Mouse (Mus musculus) G1E (cell line): Measurements from ENCODE around the gene Hsp90ab1. TPM values are rescaled to one million over a fixed set of nuclear protein-coding genes. Genes with fewer than 3 reads are reported as not detected.
A peak's percentile ranks its signal among the peaks of the same experiment; 100 is the strongest.

Source experiments
- ATAC-seq: 2 replicates; pipeline ENCODE4 v1.8.0; 2016; ENCODE audit warnings: mild to moderate bottlenecking; ENCODE audit not compliant: insufficient number of reproducible peaks, poor library complexity, low FRiP score, severe bottlenecking; ENCODE audit errors: extremely low read depth
- DNase-seq: peaks from one replicate; pipeline ENCODE4 v3.0.0; 2012; ENCODE audit warnings: low spot score
- H3K27me3 ChIP-seq: 2 replicates; pipeline ENCODE4 v1.6.1; 2012; ENCODE audit warnings: mild to moderate bottlenecking, low read length, inconsistent platforms; ENCODE audit not compliant: insufficient read depth
- H3K36me3 ChIP-seq: replicated peaks from 2 replicates; pipeline ENCODE3; 2012; ENCODE audit warnings: mild to moderate bottlenecking, inconsistent platforms
- H3K4me1 ChIP-seq: 2 replicates; pipeline ENCODE4 v1.6.1; 2012; ENCODE audit warnings: low read depth, low read length, inconsistent platforms, mixed read lengths; ENCODE audit not compliant: insufficient read depth
- H3K4me3 ChIP-seq: 2 replicates; pipeline ENCODE4 v1.5.1; 2012; ENCODE audit warnings: low read depth, mild to moderate bottlenecking, inconsistent platforms, low read length, moderate library complexity, mixed read lengths
- H3K9me3 ChIP-seq: replicated peaks from 2 replicates; pipeline ENCODE4 v1.6.1; 2012; ENCODE audit warnings: inconsistent platforms
- CTCF ChIP-seq: IDR thresholded peaks from 2 replicates; pipeline ENCODE4 v1.5.1; 2012; ENCODE audit warnings: low read depth, low read length, inconsistent platforms, mixed read lengths
- GATA1 ChIP-seq: IDR thresholded peaks from 2 replicates; pipeline ENCODE4 v1.6.1; 2012; ENCODE audit warnings: borderline replicate concordance, low read length, inconsistent platforms, mixed read lengths
- GATA2 ChIP-seq: IDR thresholded peaks from 2 replicates; pipeline ENCODE4 v1.6.1; 2012; ENCODE audit warnings: low read depth, low read length, inconsistent platforms, borderline replicate concordance
- POLR2AphosphoS5 ChIP-seq: IDR thresholded peaks from 2 replicates; pipeline ENCODE4 v1.6.1; 2012; ENCODE audit warnings: low read depth, low read length, inconsistent platforms; ENCODE audit not compliant: insufficient replicate concordance
- TAL1 ChIP-seq: conservative IDR thresholded peaks from 2 replicates; pipeline ENCODE4 v1.6.1; 2012; ENCODE audit warnings: low read depth, low read length, inconsistent platforms, mixed read lengths
- polyA plus RNA-seq: library from polyadenylated mRNA; stranded (reverse); fragments of >175 nt; gene quantifications from 2 replicates; pipeline ENCODE4 v1.2.3, GENCODE M21; 2012
- total RNA-seq, 2 experiments: library from RNA; stranded (forward) in 1 of 2; stranded (reverse) in 1 of 2; fragments of 200-1000 nt in 1 of 2; fragments of >200 nt in 1 of 2; fragmentation: Nextera tagmentation in 1 of 2; gene quantifications; 2 replicates each; pipeline ENCODE4 v1.2.3; 2014 to 2017

Hsp90ab1 gene
- total and polyA plus RNA-seq, 3 experiments: 1,104 to 1,547 (median 1,427) TPM

GRCm38 (mm10) chr17:45606992-45607879, 34.2 kb upstream of the Hsp90ab1 start:
- Histone ChIP-seq H3K36me3 (no peaks in the 10 kb centered on the region), H3K4me3 (no peak overlapping the region), H3K9me3 (no peaks in the 10 kb centered on the region; the same call in 1 of the 2 replicates), H3K27me3 (peaks cover 6% of the 10 kb centered on the region; the same call in 1 of the 2 replicates), H3K4me1 (peaks cover 16% of the 10 kb centered on the region)
- DNase-seq (no peak), ATAC-seq (no peak)
- no peak for TF ChIP-seq CTCF
- no peak for TF ChIP-seq GATA2
- TF ChIP-seq TAL1: no peak
- no peak for TF ChIP-seq GATA1
- no peak for TF ChIP-seq POLR2AphosphoS5

DNA sequence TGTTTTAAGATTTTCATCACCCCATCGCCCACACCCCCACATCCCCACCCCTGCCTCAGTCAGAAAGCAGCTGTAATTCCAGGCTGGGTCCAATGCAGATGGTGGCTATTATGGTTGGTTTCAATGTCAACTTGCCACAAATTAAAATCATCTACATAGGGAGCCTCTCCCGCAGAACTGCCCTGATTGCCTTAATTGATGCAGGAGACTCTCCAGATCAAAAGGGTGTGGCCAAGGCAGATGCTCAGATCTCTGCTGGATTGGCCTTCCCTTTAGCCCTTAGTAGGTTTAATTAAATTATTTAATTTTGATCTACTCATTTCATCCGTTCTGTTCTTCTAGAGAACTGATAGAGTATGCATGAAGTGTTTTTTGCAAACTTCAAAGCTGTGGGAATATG, 29.9 kb upstream of the Hsp90ab1 start:
- DNase-seq (no peak), ATAC-seq (no peak)
- Histone ChIP-seq H3K4me3 (no peak overlapping the region), H3K4me1 (peaks cover 45% of the 10 kb centered on the region), H3K27me3 (peaks cover 17% of the 10 kb centered on the region), H3K9me3 (no peaks in the 10 kb centered on the region; the same call in 1 of the 2 replicates), H3K36me3 (no peaks in the 10 kb centered on the region)
- TF ChIP-seq GATA1 (no peak), CTCF (no peak), GATA2 (no peak), POLR2AphosphoS5 (no peak), TAL1 (no peak)

DNA sequence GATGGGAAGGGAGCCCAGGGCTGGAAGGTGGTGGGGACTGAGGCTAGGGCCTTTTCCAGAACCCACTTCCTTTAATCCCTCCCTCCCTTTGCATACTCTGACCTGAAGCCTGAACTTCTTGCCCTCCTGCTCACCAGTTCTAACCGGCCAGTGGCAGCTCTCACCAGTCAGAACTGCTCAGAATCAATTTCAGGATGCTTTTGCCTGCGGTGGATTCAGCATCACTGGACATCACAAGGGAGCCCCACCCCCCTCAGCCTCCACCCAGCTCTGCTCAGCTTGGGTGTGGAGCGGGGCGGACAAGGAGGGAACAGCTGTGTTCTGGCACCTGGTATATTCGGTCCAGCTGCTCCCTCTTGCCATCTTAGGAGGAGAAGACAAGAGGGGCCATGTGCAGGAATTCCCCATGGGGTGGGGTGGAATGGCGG, 28.8 kb upstream of the Hsp90ab1 start, which contains the start of gene Mymx:
Mymx (minus strand) TSS at position 226 of the 428 bp plus-strand sequence.
- no peak for TF ChIP-seq POLR2AphosphoS5
- no peak for TF ChIP-seq CTCF
- TF ChIP-seq TAL1: no peak
- TF ChIP-seq GATA2: no peak
- no peak for TF ChIP-seq GATA1
- Histone ChIP-seq H3K9me3 (no peaks in the 10 kb centered on the region), H3K4me3 (peak within 1 kb of the TSS; percentile 45; the same call in 1 of the 2 replicates), H3K36me3 (no peaks in the 10 kb centered on the region), H3K4me1 (peaks cover 53% of the 10 kb centered on the region), H3K27me3 (peaks cover 17% of the 10 kb centered on the region)
- ATAC-seq (no peak), DNase-seq (no peak)

GRCm38 (mm10) chr17:45601325-45601724, 28.3 kb upstream of the Hsp90ab1 start:
- ATAC-seq (no peak), DNase-seq (no peak)
- Histone ChIP-seq H3K4me3 (peak overlapping the region; percentile 45; the same call in 1 of the 2 replicates), H3K36me3 (no peaks in the 10 kb centered on the region), H3K4me1 (peaks cover 59% of the 10 kb centered on the region), H3K9me3 (no peaks in the 10 kb centered on the region), H3K27me3 (peaks cover 15% of the 10 kb centered on the region)
- TF ChIP-seq CTCF (no peak), TAL1 (no peak), POLR2AphosphoS5 (no peak), GATA2 (no peak), GATA1 (no peak)

- H3K27me3 ChIP-seq: peaks cover 15% of the 10 kb centered on the region
- no peak overlapping the region for H3K4me3 ChIP-seq
- H3K9me3 ChIP-seq: no peaks in the 10 kb centered on the region
- ATAC-seq: no peak
- DNase-seq: no peak
- TF ChIP-seq GATA2 (no peak), POLR2AphosphoS5 (no peak), GATA1 (no peak), TAL1 (no peak), CTCF (no peak)
- peaks cover 69% of the 10 kb centered on the region for H3K4me1 ChIP-seq
- no peaks in the 10 kb centered on the region for H3K36me3 ChIP-seq
Observed at GRCm38 (mm10) chr17:45600267-45600666, 27.2 kb upstream of the Hsp90ab1 start.

DNA sequence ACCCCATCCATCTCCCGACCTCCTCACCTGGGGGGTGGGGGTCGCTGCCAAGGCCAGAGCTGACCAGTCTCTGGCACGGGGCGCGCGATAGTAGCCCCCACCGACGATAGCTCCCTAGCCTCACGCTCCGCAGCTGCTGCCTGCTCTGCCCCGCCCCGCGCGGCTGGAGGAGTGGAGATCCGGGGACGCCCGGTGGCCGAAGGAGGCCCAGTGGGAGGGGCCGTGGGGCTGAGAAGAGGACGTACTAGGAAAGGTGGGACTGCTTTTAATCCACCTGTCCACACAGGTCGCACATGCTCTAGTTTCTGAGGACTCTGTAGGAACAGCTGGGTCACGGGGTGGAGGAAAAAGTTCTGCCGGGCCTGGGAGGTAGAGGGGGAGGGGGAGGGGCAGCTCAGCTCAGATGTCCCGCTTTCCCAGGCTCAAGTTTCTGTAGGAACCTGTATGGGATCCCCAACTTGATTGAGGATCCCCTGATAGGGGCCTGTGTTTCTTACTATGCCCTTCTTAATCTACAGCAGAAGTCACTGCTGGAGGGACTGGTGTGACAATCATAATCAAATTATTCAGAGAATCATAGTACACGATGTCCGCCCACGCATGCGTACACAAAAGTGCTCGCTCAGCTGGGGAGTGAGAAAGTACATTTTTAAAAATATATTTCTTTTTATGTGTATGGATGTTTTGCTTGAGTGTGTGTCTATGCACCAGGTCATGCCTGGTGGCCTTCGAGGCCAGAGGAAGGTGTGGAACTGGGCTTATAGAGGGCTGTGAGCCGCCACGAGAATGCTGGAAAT, 26.6 kb upstream of the Hsp90ab1 start, which contains the start of gene Slc29a1:
Slc29a1 (minus strand) TSS at position 161 of the 797 bp plus-strand sequence.
- DNase-seq: peak; percentile 71
- Histone ChIP-seq H3K27me3 (peaks cover 15% of the 10 kb centered on the region), H3K4me3 (peak within 1 kb of the TSS; percentile 71), H3K4me1 (peaks cover 76% of the 10 kb centered on the region), H3K9me3 (no peaks in the 10 kb centered on the region), H3K36me3 (no peaks in the 10 kb centered on the region)
- TF ChIP-seq GATA2 (no peak), GATA1 (no peak), TAL1 (no peak), CTCF (no peak), POLR2AphosphoS5 (no peak)
- no peak for ATAC-seq
